Mouse (Mus musculus): ENCODE results near the gene Il17rb. TPM values are rescaled to one million over a fixed set of nuclear protein-coding genes. Genes with fewer than 3 reads are reported as not detected.

Gene Il17rb
- polyA plus RNA-seq, 1 experiment from 2014 or later = 1.4 TPM

- Histone ChIP-seq H3K9ac (no peak overlapping the region), H3K4me2 (replicated peaks) (no peak overlapping the region), H3K4me3 (no peak overlapping the region), H3K9me3 (no peaks in the 10 kb centered on the region), H3K4me1 (no peaks in the 10 kb centered on the region), H3K36me3 (no peaks in the 10 kb centered on the region), H3K27me3 (replicated peaks) (no peaks in the 10 kb centered on the region), H3K27ac (no peak overlapping the region)
- no peak for ATAC-seq (ENCODE audit: low FRiP score, low read depth)
- WGBS = 70% methylated on average over 8 of the region's 8 CpGs
Measured at GRCm38 (mm10) chr14:30033405-30033804, 24.7 kb upstream of the Il17rb start.

GRCm38 (mm10) chr14:30027378-30027777 is 18.7 kb upstream of the Il17rb start:
- Histone ChIP-seq H3K36me3 (no peaks in the 10 kb centered on the region), H3K27me3 (replicated peaks) (no peaks in the 10 kb centered on the region), H3K9me3 (no peaks in the 10 kb centered on the region), H3K4me2 (replicated peaks) (no peak overlapping the region), H3K4me3 (no peak overlapping the region), H3K9ac (no peak overlapping the region), H3K27ac (no peak overlapping the region), H3K4me1 (no peaks in the 10 kb centered on the region)
- ATAC-seq (ENCODE audit: low FRiP score, low read depth) = no peak
- WGBS = 39% methylated on average over 2 of the region's 2 CpGs

DNA sequence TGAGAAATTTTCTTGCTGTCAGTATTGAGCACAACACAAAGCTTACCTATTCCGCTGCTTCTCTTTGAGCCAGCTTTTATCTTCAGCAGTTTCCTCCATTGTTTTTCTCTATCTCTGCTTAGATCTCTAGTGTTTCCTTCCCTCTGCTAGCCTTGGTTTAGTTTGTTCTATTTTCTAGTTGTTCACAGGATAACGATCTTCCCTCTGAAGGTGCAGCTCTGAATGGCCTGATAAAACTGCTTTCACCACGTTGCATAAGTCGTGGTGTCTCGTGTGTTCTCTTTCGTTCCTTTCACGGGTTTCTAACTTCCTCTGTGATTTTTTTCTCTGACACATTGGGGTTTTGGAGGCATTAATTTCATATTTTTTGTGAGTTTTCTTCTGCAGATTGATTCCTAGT is 15.7 kb upstream of the Il17rb start:
- 75% methylated on average over 7 of the region's 7 CpGs for whole genome bisulfite sequencing
- H3K9me3 ChIP-seq = no peaks in the 10 kb centered on the region
- H3K9ac ChIP-seq = no peak overlapping the region
- no peaks in the 10 kb centered on the region for H3K36me3 ChIP-seq
- H3K4me3 ChIP-seq = no peak overlapping the region
- no peaks in the 10 kb centered on the region for H3K4me1 ChIP-seq
- ATAC-seq (ENCODE audit: low FRiP score, low read depth) = no peak
- H3K27me3 ChIP-seq (replicated peaks) = no peaks in the 10 kb centered on the region
- no peak overlapping the region for H3K27ac ChIP-seq
- no peak overlapping the region for H3K4me2 ChIP-seq (replicated peaks)

DNA sequence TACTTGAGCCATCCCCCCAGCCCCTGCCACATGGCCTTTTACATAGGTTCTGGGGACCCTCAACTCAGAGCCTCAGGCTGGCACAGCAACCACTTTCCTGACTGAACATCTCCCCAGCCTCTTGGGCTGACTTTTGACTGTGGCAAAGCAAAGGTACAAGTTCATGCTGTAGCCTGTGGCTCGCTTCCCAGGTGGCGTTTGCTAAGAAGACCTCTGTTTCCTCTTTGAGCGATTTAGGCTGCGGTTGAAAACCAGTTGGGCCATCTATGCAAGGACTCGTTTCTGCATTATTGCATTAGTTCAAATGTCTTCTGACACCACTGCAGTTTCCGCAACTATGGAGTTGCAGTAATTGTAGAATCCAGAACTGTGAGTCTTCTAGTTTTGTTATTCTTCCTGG is 13.8 kb upstream of the Il17rb start:
- H3K9me3 ChIP-seq = no peaks in the 10 kb centered on the region
- H3K4me3 ChIP-seq = no peak overlapping the region
- no peaks in the 10 kb centered on the region for H3K4me1 ChIP-seq
- no peak overlapping the region for H3K27ac ChIP-seq
- no peaks in the 10 kb centered on the region for H3K36me3 ChIP-seq
- ATAC-seq (ENCODE audit: low FRiP score, low read depth) = no peak
- H3K27me3 ChIP-seq (replicated peaks) = no peaks in the 10 kb centered on the region
- no peak overlapping the region for H3K9ac ChIP-seq
- no peak overlapping the region for H3K4me2 ChIP-seq (replicated peaks)
- 91% methylated on average over 6 of the region's 6 CpGs for WGBS

- H3K4me2 ChIP-seq (replicated peaks) = no peak overlapping the region
- WGBS = 48% methylated on average over 9 of the region's 9 CpGs
- no peaks in the 10 kb centered on the region for H3K36me3 ChIP-seq
- no peaks in the 10 kb centered on the region for H3K27me3 ChIP-seq (replicated peaks)
- no peak for ATAC-seq (ENCODE audit: low FRiP score, low read depth)
- H3K4me1 ChIP-seq = no peaks in the 10 kb centered on the region
- H3K4me3 ChIP-seq = no peak overlapping the region
- no peak overlapping the region for H3K9ac ChIP-seq
- H3K9me3 ChIP-seq = no peaks in the 10 kb centered on the region
- H3K27ac ChIP-seq = no peak overlapping the region
Measured at GRCm38 (mm10) chr14:30019792-30020575, 11.3 kb upstream of the Il17rb start.

- H3K4me1 ChIP-seq = no peaks in the 10 kb centered on the region
- no peaks in the 10 kb centered on the region for H3K36me3 ChIP-seq
- ATAC-seq (ENCODE audit: low FRiP score, low read depth) = no peak
- no peaks in the 10 kb centered on the region for H3K27me3 ChIP-seq (replicated peaks)
- no peak overlapping the region for H3K9ac ChIP-seq
- no peak overlapping the region for H3K4me3 ChIP-seq
- WGBS = 91% methylated on average over 8 of the region's 8 CpGs
- H3K27ac ChIP-seq = no peak overlapping the region
- H3K4me2 ChIP-seq (replicated peaks) = no peak overlapping the region
- H3K9me3 ChIP-seq = no peaks in the 10 kb centered on the region
Measured at GRCm38 (mm10) chr14:30019375-30019774, 10.7 kb upstream of the Il17rb start.

DNA sequence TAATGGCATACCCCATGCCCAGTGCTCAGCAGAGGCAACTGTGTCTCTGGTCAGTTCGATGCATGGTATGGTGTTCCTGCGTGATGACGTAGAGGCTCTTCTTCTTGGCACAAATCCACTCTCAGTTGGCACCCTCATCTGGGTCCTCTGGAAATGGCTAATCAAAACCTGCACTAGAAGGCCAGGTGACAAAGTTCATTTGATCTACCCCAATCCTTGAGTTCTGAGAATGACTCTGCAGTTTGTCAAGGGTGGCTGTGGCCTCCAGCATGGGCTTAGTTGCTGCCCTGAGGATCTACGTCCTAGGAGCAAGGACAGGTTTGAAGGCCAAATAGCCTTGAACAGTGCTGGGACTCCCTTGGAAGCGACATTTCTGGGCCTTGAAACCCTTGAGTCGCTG is 10.2 kb upstream of the Il17rb start:
- H3K9me3 ChIP-seq = no peaks in the 10 kb centered on the region
- ATAC-seq (ENCODE audit: low FRiP score, low read depth) = no peak
- 93% methylated on average over 6 of the region's 6 CpGs for WGBS

DNA sequence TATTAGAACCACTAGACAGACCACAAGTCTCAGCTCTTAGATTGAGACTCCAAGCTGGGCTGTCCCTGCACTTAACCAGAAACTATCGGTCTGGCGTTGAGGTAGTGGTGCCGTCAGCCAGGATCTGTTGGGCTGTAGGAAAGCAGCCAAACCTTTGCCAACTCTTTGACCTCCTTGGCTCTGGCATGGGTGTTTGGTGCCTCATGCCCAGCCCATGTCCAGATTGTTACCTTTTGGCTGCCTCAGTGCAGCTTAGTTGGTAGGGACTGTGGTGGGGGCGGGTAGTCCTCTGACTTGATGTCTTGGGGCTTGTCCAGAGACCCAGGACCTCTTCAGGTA is 9.7 kb upstream of the Il17rb start:
- H3K9me3 ChIP-seq = no peaks in the 10 kb centered on the region

More for the DNA sequence above, 10.2 kb upstream of the Il17rb start:
- H3K27ac ChIP-seq = no peak overlapping the region
- no peak overlapping the region for H3K4me2 ChIP-seq (replicated peaks)
- H3K27me3 ChIP-seq (replicated peaks) = no peaks in the 10 kb centered on the region
- H3K4me1 ChIP-seq = no peaks in the 10 kb centered on the region
- H3K4me3 ChIP-seq = no peak overlapping the region
- H3K9ac ChIP-seq = no peak overlapping the region
- no peaks in the 10 kb centered on the region for H3K36me3 ChIP-seq

GRCm38 (mm10) chr14:30017794-30018462 is 9.2 kb upstream of the Il17rb start:
- 86% methylated on average over 8 of the region's 8 CpGs for WGBS
- Histone ChIP-seq H3K4me2 (replicated peaks) (no peak overlapping the region), H3K27ac (no peak overlapping the region), H3K9ac (no peak overlapping the region), H3K27me3 (replicated peaks) (no peaks in the 10 kb centered on the region), H3K4me1 (no peaks in the 10 kb centered on the region), H3K36me3 (no peaks in the 10 kb centered on the region), H3K9me3 (no peaks in the 10 kb centered on the region), H3K4me3 (no peak overlapping the region)
- no peak for ATAC-seq (ENCODE audit: low FRiP score, low read depth)

More for the DNA sequence above, 9.7 kb upstream of the Il17rb start:
- H3K4me1 ChIP-seq = no peaks in the 10 kb centered on the region
- WGBS = 94% methylated on average over 4 of the region's 4 CpGs
- H3K36me3 ChIP-seq = no peaks in the 10 kb centered on the region
- no peak overlapping the region for H3K9ac ChIP-seq
- H3K27ac ChIP-seq = no peak overlapping the region
- H3K4me2 ChIP-seq (replicated peaks) = no peak overlapping the region
- H3K4me3 ChIP-seq = no peak overlapping the region
- ATAC-seq (ENCODE audit: low FRiP score, low read depth) = no peak
- H3K27me3 ChIP-seq (replicated peaks) = no peaks in the 10 kb centered on the region

DNA sequence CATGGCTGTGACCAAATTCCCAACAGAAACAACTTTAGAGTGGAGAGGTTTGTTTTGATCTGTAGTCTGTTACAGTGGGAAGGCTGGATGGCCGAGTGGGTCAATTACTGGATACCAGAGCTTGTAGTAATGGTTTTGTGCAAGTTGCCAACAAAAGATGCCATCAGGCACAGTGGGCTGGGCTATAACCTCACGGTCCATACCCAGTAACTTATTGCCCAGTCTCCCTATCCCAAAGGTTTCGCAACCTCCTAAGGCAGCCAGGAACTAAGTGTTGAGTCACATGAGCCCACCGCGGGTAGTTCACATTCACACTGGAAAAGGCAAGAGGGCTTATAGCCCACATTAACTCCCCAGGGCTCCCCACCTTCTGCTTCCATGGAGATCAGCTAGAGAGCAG is 8.0 kb upstream of the Il17rb start:
- 90% methylated on average over 5 of the region's 5 CpGs for WGBS

DNA sequence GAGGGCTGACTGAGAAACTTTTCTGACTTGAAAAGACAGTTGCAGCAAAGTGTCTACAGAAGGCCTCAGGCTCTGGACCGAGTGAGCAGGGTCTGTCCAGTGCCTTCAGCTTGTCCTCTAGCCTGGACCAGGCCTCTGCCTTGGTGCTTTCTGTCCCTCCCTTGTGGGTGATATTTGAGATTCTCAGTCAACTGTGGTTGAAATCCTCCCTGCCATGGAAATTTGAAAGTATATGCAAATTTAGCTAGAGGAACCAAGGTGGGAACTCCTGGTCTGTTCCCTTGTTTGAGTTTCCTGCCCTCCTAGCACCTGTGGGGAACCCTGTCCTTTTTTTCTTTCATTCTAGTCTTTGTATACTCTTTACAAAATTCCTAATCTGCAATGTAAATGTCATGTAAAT is 6.3 kb upstream of the Il17rb start:
- Histone ChIP-seq H3K4me2 (replicated peaks) (no peak overlapping the region), H3K9ac (no peak overlapping the region), H3K9me3 (no peaks in the 10 kb centered on the region), H3K4me3 (no peak overlapping the region), H3K4me1 (no peaks in the 10 kb centered on the region), H3K27ac (no peak overlapping the region), H3K36me3 (no peaks in the 10 kb centered on the region), H3K27me3 (replicated peaks) (peaks cover 7% of the 10 kb centered on the region; the same call in 1 of the 2 replicates)
- 69% methylated on average over 1 of the region's 1 CpGs for WGBS
- no peak for ATAC-seq (ENCODE audit: low FRiP score, low read depth)

More for the DNA sequence above, 8.0 kb upstream of the Il17rb start:
- Histone ChIP-seq H3K36me3 (no peaks in the 10 kb centered on the region), H3K9ac (no peak overlapping the region), H3K4me3 (no peak overlapping the region), H3K27me3 (replicated peaks) (no peaks in the 10 kb centered on the region), H3K27ac (no peak overlapping the region), H3K4me1 (no peaks in the 10 kb centered on the region), H3K4me2 (replicated peaks) (no peak overlapping the region), H3K9me3 (no peaks in the 10 kb centered on the region)
- no peak for ATAC-seq (ENCODE audit: low FRiP score, low read depth)

GRCm38 (mm10) chr14:30014487-30014886 is 5.8 kb upstream of the Il17rb start:
- H3K9me3 ChIP-seq = no peaks in the 10 kb centered on the region
- no peak overlapping the region for H3K9ac ChIP-seq
- H3K36me3 ChIP-seq = no peaks in the 10 kb centered on the region
- H3K27ac ChIP-seq = no peak overlapping the region
- no peak overlapping the region for H3K4me2 ChIP-seq (replicated peaks)
- H3K4me3 ChIP-seq = no peak overlapping the region
- H3K27me3 ChIP-seq (replicated peaks) = peaks cover 12% of the 10 kb centered on the region
- no peak for ATAC-seq (ENCODE audit: low FRiP score, low read depth)
- 61% methylated on average over 10 of the region's 10 CpGs for WGBS
- no peaks in the 10 kb centered on the region for H3K4me1 ChIP-seq
